Mouse (Mus musculus): ENCODE results near the gene Hpd. TPM values are rescaled to one million over a fixed set of nuclear protein-coding genes. Genes with fewer than 3 reads are reported as not detected.

Gene Hpd
- polyA plus RNA-seq, 1 experiment: not detected

DNA sequence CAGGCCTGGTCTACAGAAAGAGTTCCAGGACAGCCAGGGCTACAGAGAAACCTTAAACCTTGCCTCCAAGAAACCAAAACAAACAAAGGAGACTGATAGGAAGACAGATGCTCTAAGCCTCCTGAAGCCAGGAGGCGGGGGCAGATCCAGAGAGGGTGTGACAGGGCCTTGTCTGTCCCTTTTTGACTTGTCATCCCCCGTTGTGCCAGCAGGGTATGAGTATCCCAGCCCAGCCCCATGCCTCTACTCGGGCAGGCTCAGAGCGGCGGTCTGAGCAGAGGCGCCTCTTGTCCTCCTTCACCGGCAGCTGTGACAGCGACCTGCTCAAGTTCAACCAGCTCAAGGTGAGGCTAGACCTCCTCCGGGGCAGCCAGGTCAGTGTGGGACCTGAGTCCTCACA, 19.6 kb downstream of the Hpd start:
- Histone ChIP-seq H3K27me3 (ENCODE audit: control insufficient read depth, insufficient read depth, insufficient read length) (no peaks in the 10 kb centered on the region), H3K4me3 (ENCODE audit: insufficient read depth, poor library complexity, severe bottlenecking) (no peak overlapping the region), H3K79me3 (ENCODE audit: low read depth) (no peaks in the 10 kb centered on the region), H3ac (ENCODE audit: control insufficient read depth, insufficient read length, low read depth) (no peak overlapping the region), H3K79me2 (ENCODE audit: control insufficient read depth, insufficient read depth) (no peaks in the 10 kb centered on the region), H3K36me3 (ENCODE audit: control insufficient read depth, insufficient read depth) (peaks cover 50% of the 10 kb centered on the region)
- TF ChIP-seq MAX (IDR thresholded peaks at IDR 0.05): no peak
- TF ChIP-seq MYOG (IDR thresholded peaks at IDR 0.05; ENCODE audit: control insufficient read depth, extremely low read depth, insufficient read length): no peak
- TF ChIP-seq CTCF (IDR thresholded peaks at IDR 0.05; ENCODE audit: control insufficient read depth, insufficient read depth, insufficient read length): no peak
- TF ChIP-seq USF1 (IDR thresholded peaks at IDR 0.05; ENCODE audit: low read depth): no peak
- TF ChIP-seq FOSL1 (IDR thresholded peaks at IDR 0.05; ENCODE audit: insufficient read depth, low read length, poor library complexity, severe bottlenecking): no peak
- TF ChIP-seq CEBPB (IDR thresholded peaks at IDR 0.05; ENCODE audit: low read depth): no peak
- TF ChIP-seq MYOD1 (IDR thresholded peaks at IDR 0.05; ENCODE audit: control insufficient read depth, insufficient read length, low read depth): no peak

DNA sequence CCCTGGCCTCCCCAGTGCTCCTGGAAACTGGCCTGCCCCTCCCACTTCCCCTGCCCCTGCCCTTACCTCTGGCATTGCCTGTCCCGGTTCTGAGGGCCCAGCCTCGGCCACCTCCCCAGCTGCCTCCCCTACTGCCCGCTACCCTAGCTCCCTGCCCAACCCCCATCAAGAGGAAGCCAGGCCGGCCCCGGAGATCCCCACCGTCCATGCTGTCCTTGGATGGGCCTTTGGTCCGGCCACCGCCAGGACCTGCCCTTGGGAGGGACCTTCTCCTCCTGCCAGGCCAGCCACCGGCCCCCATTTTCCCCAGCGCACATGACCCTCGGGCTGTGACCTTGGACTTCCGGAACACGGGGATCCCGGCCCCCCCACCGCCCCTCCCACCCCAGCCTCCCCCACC, 22.2 kb downstream of the Hpd start:
- Histone ChIP-seq H3K27me3 (ENCODE audit: control insufficient read depth, insufficient read depth, insufficient read length) (no peaks in the 10 kb centered on the region), H3K79me3 (ENCODE audit: low read depth) (no peaks in the 10 kb centered on the region), H3K36me3 (ENCODE audit: control insufficient read depth, insufficient read depth) (peaks cover 54% of the 10 kb centered on the region), H3ac (ENCODE audit: control insufficient read depth, insufficient read length, low read depth) (no peak overlapping the region), H3K79me2 (ENCODE audit: control insufficient read depth, insufficient read depth) (no peaks in the 10 kb centered on the region), H3K4me3 (ENCODE audit: insufficient read depth, poor library complexity, severe bottlenecking) (no peak overlapping the region)
- TF ChIP-seq MAX (IDR thresholded peaks at IDR 0.05) (no peak), CTCF (IDR thresholded peaks at IDR 0.05; ENCODE audit: control insufficient read depth, insufficient read depth, insufficient read length) (no peak), FOSL1 (IDR thresholded peaks at IDR 0.05; ENCODE audit: insufficient read depth, low read length, poor library complexity, severe bottlenecking) (no peak), CEBPB (IDR thresholded peaks at IDR 0.05; ENCODE audit: low read depth) (no peak), MYOG (IDR thresholded peaks at IDR 0.05; ENCODE audit: control insufficient read depth, extremely low read depth, insufficient read length) (no peak), USF1 (IDR thresholded peaks at IDR 0.05; ENCODE audit: low read depth) (no peak), MYOD1 (IDR thresholded peaks at IDR 0.05; ENCODE audit: control insufficient read depth, insufficient read length, low read depth) (no peak)

DNA sequence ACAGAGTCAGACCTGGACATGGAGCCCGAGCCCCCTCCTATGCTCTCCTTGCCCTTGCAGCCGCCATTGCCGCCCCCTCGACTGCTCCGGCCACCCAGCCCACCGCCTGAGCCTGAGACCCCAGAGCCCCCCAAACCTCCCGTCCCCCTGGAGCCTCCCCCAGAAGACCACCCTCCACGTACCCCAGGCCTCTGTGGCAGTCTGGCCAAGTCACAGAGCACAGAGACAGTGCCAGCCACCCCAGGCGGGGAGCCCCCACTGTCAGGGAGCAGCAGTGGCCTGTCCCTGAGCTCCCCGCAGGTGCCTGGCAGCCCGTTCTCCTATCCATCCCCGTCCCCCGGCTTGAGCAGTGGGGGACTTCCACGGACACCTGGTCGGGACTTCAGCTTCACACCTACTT, 22.7 kb downstream of the Hpd start:
- Histone ChIP-seq H3K27me3 (ENCODE audit: control insufficient read depth, insufficient read depth, insufficient read length) (no peaks in the 10 kb centered on the region), H3K79me3 (ENCODE audit: low read depth) (no peaks in the 10 kb centered on the region), H3ac (ENCODE audit: control insufficient read depth, insufficient read length, low read depth) (no peak overlapping the region), H3K4me3 (ENCODE audit: insufficient read depth, poor library complexity, severe bottlenecking) (no peak overlapping the region), H3K36me3 (ENCODE audit: control insufficient read depth, insufficient read depth) (peaks cover 55% of the 10 kb centered on the region), H3K79me2 (ENCODE audit: control insufficient read depth, insufficient read depth) (no peaks in the 10 kb centered on the region)
- TF ChIP-seq USF1 (IDR thresholded peaks at IDR 0.05; ENCODE audit: low read depth): no peak
- TF ChIP-seq MYOD1 (IDR thresholded peaks at IDR 0.05; ENCODE audit: control insufficient read depth, insufficient read length, low read depth): no peak
- TF ChIP-seq MAX (IDR thresholded peaks at IDR 0.05): no peak
- no peak for TF ChIP-seq CEBPB (IDR thresholded peaks at IDR 0.05; ENCODE audit: low read depth)
- TF ChIP-seq MYOG (IDR thresholded peaks at IDR 0.05; ENCODE audit: control insufficient read depth, extremely low read depth, insufficient read length): no peak
- no peak for TF ChIP-seq CTCF (IDR thresholded peaks at IDR 0.05; ENCODE audit: control insufficient read depth, insufficient read depth, insufficient read length)
- TF ChIP-seq FOSL1 (IDR thresholded peaks at IDR 0.05; ENCODE audit: insufficient read depth, low read length, poor library complexity, severe bottlenecking): no peak

GRCm38 (mm10) chr5:123159446-123159845, 23.1 kb downstream of the Hpd start:
- H3K4me3 ChIP-seq (ENCODE audit: insufficient read depth, poor library complexity, severe bottlenecking): no peak overlapping the region
- H3K79me2 ChIP-seq (ENCODE audit: control insufficient read depth, insufficient read depth): no peaks in the 10 kb centered on the region
- H3K36me3 ChIP-seq (ENCODE audit: control insufficient read depth, insufficient read depth): peaks cover 59% of the 10 kb centered on the region
- no peaks in the 10 kb centered on the region for H3K79me3 ChIP-seq (ENCODE audit: low read depth)
- H3K27me3 ChIP-seq (ENCODE audit: control insufficient read depth, insufficient read depth, insufficient read length): no peaks in the 10 kb centered on the region
- TF ChIP-seq MYOD1 (IDR thresholded peaks at IDR 0.05; ENCODE audit: control insufficient read depth, insufficient read length, low read depth) (no peak), USF1 (IDR thresholded peaks at IDR 0.05; ENCODE audit: low read depth) (no peak), FOSL1 (IDR thresholded peaks at IDR 0.05; ENCODE audit: insufficient read depth, low read length, poor library complexity, severe bottlenecking) (no peak), CEBPB (IDR thresholded peaks at IDR 0.05; ENCODE audit: low read depth) (no peak), MYOG (IDR thresholded peaks at IDR 0.05; ENCODE audit: control insufficient read depth, extremely low read depth, insufficient read length) (no peak)
- H3ac ChIP-seq (ENCODE audit: control insufficient read depth, insufficient read length, low read depth): no peak overlapping the region

DNA sequence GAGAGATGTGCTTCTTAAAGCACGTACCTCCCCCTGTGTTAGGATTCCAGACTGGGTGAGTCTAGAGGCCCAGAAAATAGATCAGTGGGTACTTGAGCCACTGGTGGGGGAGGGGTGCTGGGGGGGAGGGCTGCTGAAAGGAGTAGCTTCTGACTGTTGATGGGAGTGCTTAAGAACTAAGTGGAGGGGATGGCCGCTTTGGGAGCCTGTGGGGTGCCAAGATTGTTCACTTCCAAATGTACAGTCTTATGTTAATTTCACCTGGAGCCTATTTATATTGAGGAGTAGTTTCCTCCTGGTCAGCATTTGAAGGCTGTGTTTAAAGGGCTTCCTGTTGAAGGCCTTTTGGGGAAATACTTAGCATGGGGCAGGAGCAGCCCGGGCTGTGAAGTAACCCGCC, 24.6 kb downstream of the Hpd start:
- Histone ChIP-seq H3K4me3 (ENCODE audit: insufficient read depth, poor library complexity, severe bottlenecking) (no peak overlapping the region), H3K79me2 (ENCODE audit: control insufficient read depth, insufficient read depth) (no peaks in the 10 kb centered on the region), H3K79me3 (ENCODE audit: low read depth) (no peaks in the 10 kb centered on the region), H3K27me3 (ENCODE audit: control insufficient read depth, insufficient read depth, insufficient read length) (no peaks in the 10 kb centered on the region), H3K36me3 (ENCODE audit: control insufficient read depth, insufficient read depth) (peaks cover 55% of the 10 kb centered on the region), H3ac (ENCODE audit: control insufficient read depth, insufficient read length, low read depth) (no peak overlapping the region)
- no peak for TF ChIP-seq FOSL1 (IDR thresholded peaks at IDR 0.05; ENCODE audit: insufficient read depth, low read length, poor library complexity, severe bottlenecking)

GRCm38 (mm10) chr5:123156763-123157162, 25.8 kb downstream of the Hpd start:
- H3K79me2 ChIP-seq (ENCODE audit: control insufficient read depth, insufficient read depth): no peaks in the 10 kb centered on the region

More at GRCm38 (mm10) chr5:123156763-123157162, 25.8 kb downstream of the Hpd start:
- Histone ChIP-seq H3ac (ENCODE audit: control insufficient read depth, insufficient read length, low read depth) (no peak overlapping the region), H3K36me3 (ENCODE audit: control insufficient read depth, insufficient read depth) (peaks cover 57% of the 10 kb centered on the region), H3K79me3 (ENCODE audit: low read depth) (no peaks in the 10 kb centered on the region), H3K27me3 (ENCODE audit: control insufficient read depth, insufficient read depth, insufficient read length) (no peaks in the 10 kb centered on the region), H3K4me3 (ENCODE audit: insufficient read depth, poor library complexity, severe bottlenecking) (no peak overlapping the region)
- TF ChIP-seq CEBPB (IDR thresholded peaks at IDR 0.05; ENCODE audit: low read depth): no peak
- TF ChIP-seq MAX (IDR thresholded peaks at IDR 0.05): no peak
- no peak for TF ChIP-seq USF1 (IDR thresholded peaks at IDR 0.05; ENCODE audit: low read depth)
- TF ChIP-seq CTCF (IDR thresholded peaks at IDR 0.05; ENCODE audit: control insufficient read depth, insufficient read depth, insufficient read length): peak; percentile 18
- TF ChIP-seq FOSL1 (IDR thresholded peaks at IDR 0.05; ENCODE audit: insufficient read depth, low read length, poor library complexity, severe bottlenecking): no peak
